Mouse (Mus musculus) layer of hippocampus, adult 9-11 months (tissue): ENCODE measurements around the gene Cbx4.

Experiments used
- DNase-seq: peaks from one replicate; pipeline ENCODE4 v3.0.0; 2022

Cbx4 gene

DNA sequence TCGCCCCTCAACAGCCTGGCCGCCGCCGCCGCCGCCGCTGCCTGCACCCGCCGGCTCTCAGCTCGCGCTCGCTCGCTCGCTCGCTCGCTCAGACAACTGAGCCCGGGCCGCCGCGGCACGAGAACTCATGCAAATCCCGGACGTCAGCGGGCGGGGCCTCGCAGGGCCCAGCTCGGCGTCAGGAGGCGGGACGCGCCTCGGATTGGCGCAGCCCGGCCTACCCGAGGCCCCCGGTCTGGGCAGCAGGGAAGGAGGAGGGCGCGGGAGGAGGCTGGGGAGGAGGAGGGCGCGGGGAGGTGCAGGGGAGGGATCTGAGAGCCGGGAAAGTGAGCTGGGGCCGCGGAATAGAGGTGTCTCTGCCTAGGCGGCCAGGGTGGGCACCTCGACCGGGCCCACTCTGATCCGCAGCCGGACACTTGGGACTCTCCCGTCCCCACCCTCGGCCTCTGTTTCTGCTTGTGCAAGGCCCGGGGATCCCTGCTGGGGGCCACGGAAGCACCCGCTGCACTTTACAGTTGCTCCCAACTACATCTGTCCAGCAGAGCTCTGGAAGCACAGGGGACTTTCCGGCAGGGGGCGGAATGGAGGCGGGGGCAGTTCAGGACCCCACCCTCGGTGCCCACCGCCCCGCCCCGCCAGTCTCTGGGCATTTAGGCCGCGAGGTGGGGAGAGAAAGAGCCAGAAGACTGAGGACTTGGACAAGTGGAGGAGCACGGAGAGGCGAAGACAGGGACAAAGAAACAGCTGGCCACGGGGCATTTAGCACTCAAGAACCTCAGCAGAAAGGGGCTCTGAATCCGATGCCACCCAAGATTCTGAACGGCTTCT lies at the start of gene Cbx4:
Gene Cbx4 (minus strand): TSS at position 78 of the 828 bp plus-strand sequence.
- peak; percentile 93 for DNase-seq

- no peak for DNase-seq
Observed at GRCm38 (mm10) chr11:119134586-119134985, 48.6 kb upstream of the Cbx4 start.

- DNase-seq: peak; percentile 59
Observed at GRCm38 (mm10) chr11:119133437-119134221, 47.6 kb upstream of the Cbx4 start.

- no peak for DNase-seq
Observed at GRCm38 (mm10) chr11:119132198-119133035, 46.4 kb upstream of the Cbx4 start.

DNA sequence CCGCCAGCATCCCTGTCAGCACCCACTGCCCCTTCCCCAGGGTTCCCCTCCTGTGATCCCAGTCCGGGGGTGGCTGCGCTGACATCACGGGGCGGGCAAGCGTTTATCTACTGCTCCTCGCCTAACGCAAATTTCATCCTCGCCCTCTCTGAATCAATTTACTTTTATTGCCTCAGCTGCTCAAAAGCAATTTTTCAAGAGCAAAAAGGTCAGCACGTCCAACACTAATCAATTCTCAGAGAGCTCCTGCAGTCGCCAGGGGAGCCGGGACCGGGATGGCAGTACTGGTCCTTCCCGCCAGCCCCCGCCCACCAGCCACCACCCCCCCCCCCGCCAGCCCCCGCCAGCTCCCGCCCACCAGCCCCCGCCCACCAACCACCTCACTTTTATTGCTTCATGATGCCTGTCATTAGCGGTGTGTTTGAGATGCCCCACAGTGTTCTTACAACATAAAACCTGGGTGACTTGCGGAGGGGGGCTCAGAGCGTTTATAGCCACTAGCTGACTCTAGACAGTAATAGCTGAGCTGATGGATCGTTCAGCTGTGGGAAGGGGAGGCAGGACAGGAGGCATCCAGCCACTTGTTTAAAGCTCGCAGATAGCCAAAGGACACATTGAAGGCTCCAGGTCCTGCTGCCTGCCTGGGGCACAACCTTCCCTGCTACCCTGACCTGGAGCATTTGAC lies 44.2 kb upstream of the Cbx4 start:
- no peak for DNase-seq

DNA sequence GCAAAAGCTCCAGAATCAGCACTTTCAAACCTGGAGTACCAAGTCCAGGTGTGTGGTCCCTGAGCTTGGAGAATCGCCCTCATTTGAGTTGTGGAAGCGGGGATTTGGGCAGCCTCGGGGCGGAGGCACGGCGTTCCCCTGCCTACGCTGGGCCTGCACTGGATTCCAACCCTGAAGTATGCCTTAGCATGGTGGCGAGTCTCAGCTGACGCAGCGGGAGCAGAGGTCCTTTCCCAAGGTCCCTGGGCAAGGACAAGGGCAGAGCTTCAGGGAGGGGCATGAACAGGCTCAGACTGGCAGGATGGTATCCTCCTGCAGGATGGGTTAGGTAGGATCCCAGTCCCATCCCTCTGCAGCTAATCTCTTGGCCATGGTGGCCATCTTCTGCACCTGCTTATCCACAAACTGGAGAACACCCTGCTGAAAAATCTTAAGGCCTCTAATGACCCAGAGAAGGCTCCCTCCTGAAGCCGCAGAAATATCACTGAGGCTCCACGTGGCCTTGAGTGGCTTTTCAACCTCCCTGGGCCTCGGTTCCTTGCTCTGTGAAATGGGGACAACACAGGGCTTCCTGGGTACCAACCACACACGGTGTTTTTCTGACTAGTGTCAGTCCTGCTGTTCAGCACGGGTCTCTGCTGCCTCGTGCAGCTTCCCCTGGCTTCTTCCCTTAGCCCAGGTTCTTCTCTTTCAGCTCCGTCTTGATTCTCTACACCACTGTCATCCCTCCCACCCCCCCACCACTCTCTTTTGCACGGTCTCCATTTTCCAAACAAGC lies 43.4 kb upstream of the Cbx4 start:
- DNase-seq: no peak

GRCm38 (mm10) chr11:119128668-119129280 lies 42.8 kb upstream of the Cbx4 start:
- DNase-seq: no peak

DNA sequence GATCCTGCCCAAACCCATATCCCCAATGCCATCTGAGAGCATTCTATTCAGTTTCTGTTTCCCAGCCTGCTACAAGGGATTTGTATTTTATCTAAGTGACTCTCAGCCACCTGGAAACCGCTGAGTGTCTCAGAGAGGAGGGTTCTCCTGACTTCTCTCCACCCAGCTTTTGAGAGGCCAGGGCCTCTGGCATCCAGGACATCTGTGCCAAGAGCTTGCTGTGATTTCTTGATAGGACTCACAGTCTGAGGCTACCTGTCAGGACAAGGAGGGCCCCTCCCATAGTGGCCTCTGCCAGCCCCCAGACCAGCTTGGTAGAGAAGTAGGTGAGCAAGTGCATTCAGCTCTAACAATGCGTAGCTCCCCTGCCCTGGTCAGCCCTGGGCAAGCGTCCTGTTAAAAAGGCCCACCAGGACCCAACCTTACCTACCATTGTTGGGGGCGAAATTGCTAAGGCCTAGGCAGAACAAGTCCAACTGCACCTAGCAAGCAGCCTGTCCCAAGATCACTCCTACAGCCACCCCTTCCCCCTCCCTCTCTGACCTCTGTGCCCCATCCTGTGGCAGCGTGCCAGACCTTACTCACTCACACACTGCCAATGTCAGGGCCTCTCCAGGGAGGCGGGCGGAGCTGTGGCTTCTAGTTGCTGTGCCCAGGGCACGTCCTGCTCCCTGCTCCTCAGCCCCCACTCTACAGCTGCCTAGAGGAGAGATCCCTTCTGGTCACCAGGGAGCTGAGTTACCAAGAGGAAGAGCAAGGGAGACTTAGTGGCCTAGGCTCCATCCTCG lies 41.9 kb upstream of the Cbx4 start:
- DNase-seq: no peak

GRCm38 (mm10) chr11:119127147-119127546 lies 41.1 kb upstream of the Cbx4 start:
- DNase-seq: no peak

GRCm38 (mm10) chr11:119125929-119126861 lies 40.2 kb upstream of the Cbx4 start:
- DNase-seq: peak; percentile 72

DNA sequence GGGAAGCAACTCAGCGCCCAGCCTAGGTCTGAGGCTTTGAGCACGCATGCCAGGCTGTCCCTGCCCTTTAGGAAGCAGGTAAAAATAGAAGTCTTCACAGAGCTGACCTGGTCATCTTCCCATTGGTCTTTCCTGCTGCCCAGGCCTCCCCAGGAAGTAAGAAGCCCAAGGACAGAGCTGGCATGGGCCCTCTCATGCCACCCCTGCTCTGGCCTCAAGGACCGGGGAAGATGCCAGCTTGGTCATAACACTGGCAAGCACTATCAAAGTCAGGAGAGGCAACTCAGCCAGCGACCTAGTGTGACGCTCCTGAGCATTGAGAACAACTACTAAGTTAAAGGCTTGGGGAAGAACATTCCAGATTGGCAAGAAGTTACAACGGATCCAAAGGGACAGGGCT lies 38.5 kb upstream of the Cbx4 start:
- DNase-seq: no peak

- no peak for DNase-seq
Observed at GRCm38 (mm10) chr11:119123522-119124319, 37.7 kb upstream of the Cbx4 start.

- no peak for DNase-seq
Observed at GRCm38 (mm10) chr11:119122396-119122795, 36.4 kb upstream of the Cbx4 start.

GRCm38 (mm10) chr11:119118905-119119304 lies 32.9 kb upstream of the Cbx4 start:
- DNase-seq: no peak

- DNase-seq: no peak
Observed at GRCm38 (mm10) chr11:119117945-119118344, 31.9 kb upstream of the Cbx4 start.

DNA sequence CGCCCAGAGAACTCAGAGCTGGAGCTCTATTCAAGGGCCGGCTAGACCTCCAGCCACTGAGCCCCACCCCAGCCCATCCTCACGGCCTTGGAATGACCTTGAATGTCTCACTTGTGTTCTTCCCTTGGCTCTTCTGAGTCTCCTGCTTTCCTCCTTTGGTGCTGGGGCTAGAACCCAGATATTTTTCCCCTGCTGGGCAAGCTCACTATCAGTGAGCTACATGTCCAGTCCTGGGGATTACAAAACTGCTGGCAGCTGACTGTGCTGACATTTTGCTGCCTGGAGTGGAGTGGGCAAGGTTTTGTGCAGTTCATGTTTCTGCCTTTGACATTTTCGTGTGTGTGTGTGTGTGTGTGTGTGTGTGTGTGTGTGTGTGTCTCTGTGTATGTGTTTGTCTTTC lies 31.0 kb upstream of the Cbx4 start:
- no peak for DNase-seq

DNA sequence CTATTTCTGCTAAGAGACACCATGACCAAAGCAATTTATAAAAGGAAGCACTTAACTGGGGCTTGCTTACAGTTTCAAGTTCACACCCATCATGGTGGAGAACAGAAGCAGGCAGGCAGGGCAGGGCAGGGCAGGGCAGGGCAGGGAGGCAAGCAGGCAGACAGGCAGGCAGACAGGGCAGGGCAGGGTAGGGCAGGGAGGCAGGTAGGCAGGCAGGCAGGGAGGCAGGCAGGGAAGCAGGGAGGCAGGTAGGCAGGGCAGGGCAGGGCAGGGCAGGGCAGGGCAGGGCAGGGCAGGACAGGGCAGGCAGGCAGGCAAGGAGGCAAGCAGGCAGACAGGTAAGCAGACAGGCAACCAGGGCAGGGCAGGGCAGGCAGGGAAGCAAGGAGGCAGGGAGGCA lies 26.7 kb upstream of the Cbx4 start:
- no peak for DNase-seq

GRCm38 (mm10) chr11:119111345-119111744 lies 25.3 kb upstream of the Cbx4 start:
- no peak for DNase-seq
